Mouse (Mus musculus) bone marrow macrophage, adult 2 months (primary cell): ENCODE results near the gene Gm14085. TPM values are rescaled to one million over a fixed set of nuclear protein-coding genes. Genes with fewer than 3 reads are reported as not detected.
A peak's percentile ranks its signal among the peaks of the same experiment; 100 is the strongest.
"Not testable (repeated sequence)": the region's sequence is repeated elsewhere in the genome, so short reads cannot be mapped to it uniquely, and the experiment has no call there.

ENCODE experiments used
- H3K27ac ChIP-seq: 2 replicates; pipeline ENCODE4 v1.5.1; 2012; ENCODE audit warnings: low read depth, low read length; ENCODE audit not compliant: insufficient read depth
- H3K4me1 ChIP-seq: 2 replicates; pipeline ENCODE4 v1.6.1; 2012; ENCODE audit warnings: low read length; ENCODE audit not compliant: control insufficient read depth, insufficient read depth
- H3K4me3 ChIP-seq: 2 replicates; pipeline ENCODE4 v1.5.1; 2012; ENCODE audit warnings: mild to moderate bottlenecking, low read length, moderate library complexity; ENCODE audit not compliant: insufficient read depth
- CTCF ChIP-seq: IDR thresholded peaks from 2 replicates; pipeline ENCODE4 v1.5.1; 2012; ENCODE audit warnings: low read depth, mild to moderate bottlenecking, low read length, moderate library complexity
- POLR2A ChIP-seq: IDR thresholded peaks from 2 replicates; pipeline ENCODE4 v1.6.1; 2012; ENCODE audit warnings: mild to moderate bottlenecking, low read depth, low read length, borderline replicate concordance
- polyA plus RNA-seq: library from polyadenylated mRNA; stranded (reverse); fragments of >200 nt; gene quantifications from 2 replicates; pipeline ENCODE4 v1.2.4, GENCODE M21; 2012; ENCODE audit not compliant: missing spikeins, insufficient read depth, insufficient read length

Gm14085 gene
- polyA plus RNA-seq: 1.2 TPM in 1 of 2 replicates, not detected in the other

- Histone ChIP-seq H3K4me3 (no peak within 1 kb of the TSS), H3K4me1 (no peaks in the 10 kb centered on the region), H3K27ac (no peak within 1 kb of the TSS)
- TF ChIP-seq CTCF: no peak
- no peak for TF ChIP-seq POLR2A
These were observed at the start of gene Gm14085 for GRCm38 (mm10) chr2:122484641-122485040. Gm14085 (plus strand) TSS chr2:122484941.

- peaks cover 19% of the 10 kb centered on the region for H3K4me1 ChIP-seq
- not testable (repeated sequence) for H3K4me3 ChIP-seq, H3K27ac ChIP-seq
These were observed 45.8 kb upstream of the Gm14085 start for GRCm38 (mm10) chr2:122438706-122439482.

- H3K4me3 ChIP-seq: not testable (repeated sequence)
- H3K4me1 ChIP-seq: peaks cover 19% of the 10 kb centered on the region
These were observed 44.2 kb upstream of the Gm14085 start for GRCm38 (mm10) chr2:122440521-122440920.

GRCm38 (mm10) chr2:122441000-122441933 lies 43.5 kb upstream of the Gm14085 start:
- TF ChIP-seq CTCF (no peak), POLR2A (no peak)
- no peak overlapping the region for H3K4me3 ChIP-seq
- peaks cover 19% of the 10 kb centered on the region for H3K4me1 ChIP-seq
- H3K27ac ChIP-seq: no peak overlapping the region

More at GRCm38 (mm10) chr2:122440521-122440920, 44.2 kb upstream of the Gm14085 start:
- not testable (repeated sequence) for H3K27ac ChIP-seq

GRCm38 (mm10) chr2:122450351-122450750 lies 34.4 kb upstream of the Gm14085 start:
- no peak overlapping the region for H3K27ac ChIP-seq
- H3K4me1 ChIP-seq: peaks cover 29% of the 10 kb centered on the region
- TF ChIP-seq CTCF: no peak
- no peak for TF ChIP-seq POLR2A
- no peak overlapping the region for H3K4me3 ChIP-seq

GRCm38 (mm10) chr2:122452426-122452825 lies 32.3 kb upstream of the Gm14085 start:
- TF ChIP-seq POLR2A: no peak
- no peak for TF ChIP-seq CTCF
- no peak overlapping the region for H3K4me3 ChIP-seq
- peak overlapping the region; percentile 77 for H3K27ac ChIP-seq
- H3K4me1 ChIP-seq: peaks cover 29% of the 10 kb centered on the region

GRCm38 (mm10) chr2:122466901-122467300 lies 17.8 kb upstream of the Gm14085 start:
- no peak for TF ChIP-seq CTCF
- no peak for TF ChIP-seq POLR2A
- Histone ChIP-seq H3K27ac (no peak overlapping the region), H3K4me1 (peaks cover 14% of the 10 kb centered on the region), H3K4me3 (peak overlapping the region; percentile 58)

GRCm38 (mm10) chr2:122467351-122468013 lies 17.3 kb upstream of the Gm14085 start:
- peak; percentile 45; the same call in 1 of the 2 replicates for TF ChIP-seq POLR2A
- peak; percentile 37; the same call in 1 of the 2 replicates for TF ChIP-seq CTCF
- peaks cover 15% of the 10 kb centered on the region for H3K4me1 ChIP-seq
- H3K4me3 ChIP-seq: peak overlapping the region; percentile 58
- peak overlapping the region; percentile 10; the same call in 1 of the 2 replicates for H3K27ac ChIP-seq

- Histone ChIP-seq H3K27ac (no peak overlapping the region), H3K4me3 (no peak overlapping the region), H3K4me1 (peaks cover 19% of the 10 kb centered on the region)
- TF ChIP-seq POLR2A: no peak
- TF ChIP-seq CTCF: no peak
These were observed 15.5 kb upstream of the Gm14085 start for GRCm38 (mm10) chr2:122469221-122469620.
